Mouse (Mus musculus) left cerebral cortex, adult 2 months (tissue): ENCODE data around the gene Ntf5. TPM values are rescaled to one million over a fixed set of nuclear protein-coding genes. Genes with fewer than 3 reads are reported as not detected.

ENCODE experiments used
- DNase-seq, 2 experiments: peaks; one replicate each; pipeline ENCODE4 v3.0.0; 2021 to 2022; ENCODE audit warnings: low spot score in 2 of 2, mixed read lengths in 1 of 2; ENCODE audit errors: extremely low spot score in 1 of 2
- H3K27ac ChIP-seq: fragments of 200-600 bp; 2 replicates; pipeline ENCODE4 v1.8.1; 2022
- H3K4me3 ChIP-seq: fragments of 200-600 bp; 2 replicates; pipeline ENCODE4 v1.8.1; 2022
- CTCF ChIP-seq: fragments of 200-600 bp; IDR thresholded peaks from 2 replicates; pipeline ENCODE4 v1.8.1; 2022; ENCODE audit warnings: antibody characterized with exemption, mild to moderate bottlenecking, moderate library complexity
- intact Hi-C: fragments of 180-260 bp; cut with DNase I; formaldehyde crosslinking; loops from one replicate; pipeline ENCODE4 v1.15.1; 2025
- total RNA-seq, 2 experiments: library from RNA; stranded (reverse); gene quantifications; 2 replicates each; pipeline ENCODE4 v1.2.3; 2021

The Ntf5 gene
- total RNA-seq, 2 experiments from 2014 or later = not detected

- no peak for TF ChIP-seq CTCF
- intact Hi-C loops = no loop called here
- H3K27ac ChIP-seq = no peak overlapping the region
- no peak for DNase-seq
- H3K4me3 ChIP-seq = no peak overlapping the region
Measured at GRCm38 (mm10) chr7:45417962-45418492, 4.5 kb downstream of the Ntf5 start.

GRCm38 (mm10) chr7:45419859-45420614 is 6.5 kb downstream of the Ntf5 start:
- H3K27ac ChIP-seq = no peak overlapping the region
- DNase-seq = no peak
- no peak overlapping the region for H3K4me3 ChIP-seq
- intact Hi-C loops = no loop called here
- no peak for TF ChIP-seq CTCF

DNA sequence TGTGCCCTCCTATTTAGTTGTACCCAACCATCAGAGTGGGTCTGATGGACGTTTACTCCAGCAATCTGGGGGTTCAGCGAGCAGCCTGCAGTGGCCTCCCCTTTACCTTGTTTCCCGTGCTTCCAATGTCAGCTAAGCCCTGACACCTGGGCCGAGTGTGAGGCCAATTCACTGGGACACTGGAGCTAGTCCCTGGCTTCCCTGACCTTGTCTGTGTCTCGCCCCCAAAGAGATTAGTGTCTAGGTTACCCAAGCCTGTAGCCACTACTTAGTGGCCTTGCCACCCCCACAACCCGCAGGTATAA is 7.1 kb downstream of the Ntf5 start, which contains the start of gene Lhb:
Lhb (plus strand) TSS at position 206 of the 305 bp plus-strand sequence.
- no peak for TF ChIP-seq CTCF
- no peak for DNase-seq
- Histone ChIP-seq H3K4me3 (no peak within 1 kb of the TSS), H3K27ac (no peak within 1 kb of the TSS)
- intact Hi-C loops = no loop called here

GRCm38 (mm10) chr7:45421194-45421593 is 7.7 kb downstream of the Ntf5 start:
- Histone ChIP-seq H3K4me3 (no peak overlapping the region), H3K27ac (no peak overlapping the region)
- no peak for DNase-seq
- intact Hi-C loops = no loop called here
- TF ChIP-seq CTCF = no peak

- no peak for DNase-seq
- no peak overlapping the region for H3K27ac ChIP-seq
- no peak overlapping the region for H3K4me3 ChIP-seq
- no peak for TF ChIP-seq CTCF
- intact Hi-C loops = no loop called here
Measured at GRCm38 (mm10) chr7:45426556-45426955, 13.1 kb downstream of the Ntf5 start.

GRCm38 (mm10) chr7:45433835-45434202 is 20.3 kb downstream of the Ntf5 start:
- Histone ChIP-seq H3K4me3 (peak overlapping the region; percentile 89), H3K27ac (peak overlapping the region; percentile 74)
- intact Hi-C loops = no loop called here
- DNase-seq = no peak
- TF ChIP-seq CTCF = no peak

DNA sequence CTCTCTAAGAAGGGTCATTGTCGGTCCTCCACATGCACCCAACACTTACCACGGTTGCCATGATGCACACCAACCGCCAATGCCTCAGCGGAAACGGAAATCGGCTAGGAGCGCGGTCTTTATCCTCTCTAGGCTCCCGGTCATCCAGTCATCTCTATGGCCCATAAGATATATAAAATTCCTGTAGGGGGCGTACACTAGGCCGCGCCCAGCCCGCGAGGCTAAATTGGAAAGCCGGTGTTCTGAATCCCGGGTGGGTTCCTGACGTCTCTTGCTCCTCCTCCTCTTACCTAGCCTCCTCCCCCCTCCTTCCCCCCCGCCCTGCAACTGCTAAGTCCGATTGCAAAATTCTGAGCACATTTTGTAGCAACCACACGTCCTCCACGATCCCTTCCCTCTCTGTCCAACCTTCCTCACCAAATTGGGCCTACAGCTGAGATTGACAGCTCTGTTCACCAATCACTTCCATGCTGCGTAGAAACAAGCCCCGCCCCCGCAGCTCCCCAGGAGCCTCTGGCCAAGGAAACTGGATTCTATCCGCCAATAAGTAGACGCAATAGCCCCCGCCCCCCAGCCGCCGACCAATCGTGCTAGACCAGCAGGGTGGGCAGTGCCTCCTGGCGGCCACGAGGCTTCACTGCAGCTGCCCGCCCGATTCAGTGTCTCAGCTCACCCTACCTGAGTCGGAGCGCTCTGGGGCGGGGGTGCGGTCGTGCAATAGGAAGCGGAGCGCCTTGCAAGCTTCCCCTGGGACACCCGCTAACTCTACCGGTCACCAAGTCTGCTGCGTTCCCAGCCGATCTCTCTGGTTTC is 20.9 kb downstream of the Ntf5 start, which contains the start of gene Gys1:
Gys1 (plus strand) TSS at position 642 of the 813 bp plus-strand sequence.
- TF ChIP-seq CTCF = peak; percentile 84
- peak; percentile 100 for DNase-seq
- H3K4me3 ChIP-seq = peak within 1 kb of the TSS; percentile 89
- intact Hi-C loops = no loop called here
- H3K27ac ChIP-seq = peak within 1 kb of the TSS; percentile 74

DNA sequence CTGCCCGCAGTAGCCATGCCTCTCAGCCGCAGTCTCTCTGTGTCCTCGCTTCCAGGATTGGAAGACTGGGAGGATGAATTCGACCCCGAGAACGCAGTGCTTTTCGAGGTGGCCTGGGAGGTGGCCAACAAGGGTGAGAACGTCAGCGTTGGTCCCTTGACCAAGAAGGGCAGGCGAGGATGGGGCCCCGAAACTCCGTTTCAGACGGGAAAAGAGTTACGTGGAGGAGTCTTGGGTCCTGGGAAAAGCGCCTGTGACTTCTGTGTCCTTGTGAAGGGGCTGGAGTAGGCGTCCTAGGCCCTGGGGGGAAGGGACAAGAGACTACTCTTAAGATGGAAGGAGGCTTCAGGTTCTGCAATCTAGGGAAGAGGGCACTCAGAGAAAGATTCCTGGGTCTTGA is 21.5 kb downstream of the Ntf5 start:
- Histone ChIP-seq H3K4me3 (peak overlapping the region; percentile 65), H3K27ac (peak overlapping the region; percentile 74)
- DNase-seq = no peak
- no peak for TF ChIP-seq CTCF
- intact Hi-C loops = no loop called here

- H3K27ac ChIP-seq = no peak overlapping the region
- DNase-seq = no peak
- intact Hi-C loops = no loop called here
- no peak for TF ChIP-seq CTCF
- H3K4me3 ChIP-seq = no peak overlapping the region
Measured at GRCm38 (mm10) chr7:45436444-45436843, 22.9 kb downstream of the Ntf5 start.

GRCm38 (mm10) chr7:45437046-45437445 is 23.6 kb downstream of the Ntf5 start:
- Histone ChIP-seq H3K4me3 (no peak overlapping the region), H3K27ac (no peak overlapping the region)
- DNase-seq = no peak
- no peak for TF ChIP-seq CTCF
- intact Hi-C loops = no loop called here

- H3K27ac ChIP-seq = no peak within 1 kb of the TSS
- peak within 1 kb of the TSS; percentile 14; the same call in 1 of the 2 replicates for H3K4me3 ChIP-seq
- no peak for DNase-seq
- intact Hi-C loops = no loop called here
- peak; percentile 32 for TF ChIP-seq CTCF
Measured at GRCm38 (mm10) chr7:45437521-45438276, 24.2 kb downstream of the Ntf5 start, which contains the start of gene Ruvbl2. Gene Ruvbl2, minus strand, starts transcription at chr7:45438096.
